In genomic region chr2:134643514-134644300, GRCm38 (mm10) we compare ENCODE assay signal across 8 mouse cellular contexts. TPM values are rescaled to one million over a fixed set of nuclear protein-coding genes. Genes with fewer than 3 reads are reported as not detected.
DNase-seq lines count a peak whose midpoint lies in the region; ATAC-seq and TF ChIP-seq lines count a peak whose summit lies in the region.

Tmx4 (minus strand) TSS chr2:134644145.

- DNase-seq in B cell, adult 2 months, result peak; percentile 98
- peak; percentile 99 for DNase-seq in brain, adult 2 months (ENCODE audit: low read depth, low spot score)
- DNase-seq in liver, adult 2 months (ENCODE audit: extremely low read depth, low read depth, low spot score), result peak; percentile 90
- DNase-seq in splenic B cell, adult 2 months (ENCODE audit: low read depth, low spot score), result peak; percentile 97

- no peaks in the 10 kb centered on the region for H3K27me3 ChIP-seq in heart, embryonic 11.5 days (ENCODE audit: control insufficient read depth, insufficient read depth, low read length)
- no peaks in the 10 kb centered on the region for H3K27me3 ChIP-seq in kidney, embryonic 16.5 days (ENCODE audit: insufficient read depth, low read length)
- no peaks in the 10 kb centered on the region for H3K27me3 ChIP-seq in liver, adult 2 months (ENCODE audit: control insufficient read depth, insufficient read depth, low read length)
- no peaks in the 10 kb centered on the region for H3K27me3 ChIP-seq in myocyte (ENCODE audit: control insufficient read depth, insufficient read depth, insufficient read length)
- H3K27me3 ChIP-seq in splenic B cell, adult 2 months (ENCODE audit: control insufficient read depth, insufficient read depth, low read length, poor library complexity, severe bottlenecking), result no peaks in the 10 kb centered on the region

- peak; percentile 65 for TF ChIP-seq POLR2A in liver, adult 2 months (IDR thresholded peaks at IDR 0.05; ENCODE audit: extremely low read depth, insufficient read depth, low read length)
- peak; percentile 93 for TF ChIP-seq POLR2A in myocyte (IDR thresholded peaks at IDR 0.05; ENCODE audit: insufficient read length, low read depth)

- H3K4me2 ChIP-seq in heart, embryonic 11.5 days, result peak within 1 kb of the TSS; percentile 78
- peak within 1 kb of the TSS; percentile 85 for H3K4me2 ChIP-seq in kidney, embryonic 16.5 days (replicated peaks; ENCODE audit: low read depth, low read length)
- H3K4me2 ChIP-seq in myocyte (ENCODE audit: low read depth), result peak within 1 kb of the TSS; percentile 82

- peak; percentile 93 for ATAC-seq in erythroblast, adult 5-6 weeks (replicated peaks; ENCODE audit: low FRiP score, poor library complexity, severe bottlenecking)
- peak; percentile 99 for ATAC-seq in heart, embryonic 11.5 days (replicated peaks; ENCODE audit: insufficient number of reproducible peaks, low FRiP score, low TSS enrichment)
- peak; percentile 100 for ATAC-seq in kidney, embryonic 16.5 days (ENCODE audit: low FRiP score, low TSS enrichment)

- WGBS in heart, embryonic 11.5 days (ENCODE audit: insufficient replicate concordance), result under 1% methylated on average over 57 of the region's 57 CpGs
- under 1% methylated on average over 57 of the region's 57 CpGs for WGBS in kidney, embryonic 16.5 days
- WGBS in liver, adult 2 months, result under 1% methylated on average over 57 of the region's 57 CpGs

- peak within 1 kb of the TSS; percentile 99 for H3K27ac ChIP-seq in heart, embryonic 11.5 days (ENCODE audit: low read depth, low read length)
- peak within 1 kb of the TSS; percentile 96 for H3K27ac ChIP-seq in kidney, embryonic 16.5 days (ENCODE audit: low read length)
- peak within 1 kb of the TSS; percentile 80 for H3K27ac ChIP-seq in liver, adult 2 months (replicated peaks; ENCODE audit: insufficient read depth, low read depth, low read length)

- H3K9ac ChIP-seq in heart, embryonic 11.5 days (ENCODE audit: low read depth, low read length), result peak within 1 kb of the TSS; percentile 91
- peak within 1 kb of the TSS; percentile 93 for H3K9ac ChIP-seq in kidney, embryonic 16.5 days (replicated peaks; ENCODE audit: low read length)
- H3K9ac ChIP-seq in liver, adult 2 months (ENCODE audit: low read depth, low read length), result peak within 1 kb of the TSS; percentile 86

- H3K9me3 ChIP-seq in heart, embryonic 11.5 days (replicated peaks; ENCODE audit: control insufficient read depth, low read length), result no peaks in the 10 kb centered on the region
- no peaks in the 10 kb centered on the region for H3K9me3 ChIP-seq in kidney, embryonic 16.5 days (ENCODE audit: low read length)

- peaks cover 13% of the 10 kb centered on the region for H3K4me1 ChIP-seq in heart, embryonic 11.5 days (ENCODE audit: control insufficient read depth, insufficient read depth, low read length)
- H3K4me1 ChIP-seq in kidney, embryonic 16.5 days (ENCODE audit: insufficient read depth, low read length), result peaks cover 9% of the 10 kb centered on the region
- peaks cover 7% of the 10 kb centered on the region for H3K4me1 ChIP-seq in liver, adult 2 months (ENCODE audit: control insufficient read depth, insufficient read depth, low read length)

- peak within 1 kb of the TSS; percentile 80 for H3K4me3 ChIP-seq in heart, embryonic 11.5 days (ENCODE audit: low read depth, low read length)
- H3K4me3 ChIP-seq in kidney, embryonic 16.5 days (ENCODE audit: low read length), result peak within 1 kb of the TSS; percentile 87
- H3K4me3 ChIP-seq in liver, adult 2 months (ENCODE audit: insufficient read depth, low read depth, low read length), result peak within 1 kb of the TSS; percentile 78
- H3K4me3 ChIP-seq in myocyte, result peak within 1 kb of the TSS; percentile 32

- peaks cover 5% of the 10 kb centered on the region; the same call in 1 of the 2 replicates for H3K79me2 ChIP-seq in liver, adult 2 months (ENCODE audit: control insufficient read depth, insufficient read depth, low read length)
- peaks cover 20% of the 10 kb centered on the region for H3K79me2 ChIP-seq in myocyte (ENCODE audit: control insufficient read depth, insufficient read depth)

- TF ChIP-seq CTCF in liver, adult 2 months (IDR thresholded peaks at IDR 0.05; ENCODE audit: low read depth, low read length), result peak; percentile 5; the same call in 1 of the 2 replicates

- H3K36me3 ChIP-seq in heart, embryonic 11.5 days (ENCODE audit: control insufficient read depth, insufficient read depth, low read length), result no peaks in the 10 kb centered on the region
- H3K36me3 ChIP-seq in kidney, embryonic 16.5 days (ENCODE audit: insufficient read depth, low read length), result 0 out of 2 replicates have a peak, but pooled peaks cover 2% of the 10 kb centered on the region
- peaks cover 6% of the 10 kb centered on the region for H3K36me3 ChIP-seq in liver, adult 2 months (ENCODE audit: control insufficient read depth, insufficient read depth, low read length)
- peaks cover 4% of the 10 kb centered on the region for H3K36me3 ChIP-seq in myocyte (ENCODE audit: control insufficient read depth, insufficient read depth)
- no peaks in the 10 kb centered on the region for H3K36me3 ChIP-seq in splenic B cell, adult 2 months (ENCODE audit: control insufficient read depth, insufficient read depth, low read length, poor library complexity, severe bottlenecking)

- H3ac ChIP-seq in myocyte (ENCODE audit: control insufficient read depth, insufficient read length), result peak within 1 kb of the TSS; percentile 27

TF ChIP-seq in myocyte, 11 proteins besides CTCF, POLR2A, EP300 and RAD21:
- TF ChIP-seq CEBPB (IDR thresholded peaks at IDR 0.05; ENCODE audit: insufficient read depth, poor library complexity, severe bottlenecking), result no peak
- no peak for TF ChIP-seq MAX (IDR thresholded peaks at IDR 0.05; ENCODE audit: low read depth)
- TF ChIP-seq POLR2AphosphoS2 (IDR thresholded peaks at IDR 0.05; ENCODE audit: insufficient read length, low read depth), result peak; percentile 96
- peak; percentile 57 for TF ChIP-seq SRF (IDR thresholded peaks at IDR 0.05; ENCODE audit: control insufficient read depth, insufficient read length, low read depth)
- peak in 2 of 3 experiments; percentile 5 to 48 for TF ChIP-seq MYOD1 (IDR thresholded peaks at IDR 0.05; ENCODE audit: control insufficient read depth in 1 of 3, insufficient read length in 2 of 3, low read depth in 2 of 3)
- TF ChIP-seq USF1 (IDR thresholded peaks at IDR 0.05; ENCODE audit: low read depth), result no peak
- peak in 1 of 3 experiments; percentile 10 for TF ChIP-seq MYOG (IDR thresholded peaks at IDR 0.05; ENCODE audit: control insufficient read depth in 1 of 3, insufficient read depth in 1 of 3, insufficient read length in 2 of 3, low read depth in 2 of 3)
- TF ChIP-seq E2F4 (IDR thresholded peaks at IDR 0.05; ENCODE audit: insufficient read depth), result peak; percentile 9

RNA-seq across cellular contexts. Expression of gene Tmx4, which starts in this region (rescaled TPM):
- 29.7 and 43.0 TPM in 2 replicates for total RNA-seq in erythroblast, adult 5-6 weeks (2015; ENCODE audit: low replicate concordance)
- 42.9 and 54.6 TPM in 2 replicates for total RNA-seq in erythroblast, adult 5-6 weeks (2017; ENCODE audit: low replicate concordance)
- polyA plus RNA-seq in heart, embryonic 11.5 days (2014; fragmentation: Nextera tagmentation; extraction: Ambion mirVana), result 45.0 and 52.0 TPM in 2 replicates
- polyA plus RNA-seq in kidney, embryonic 16.5 days (2015; fragmentation: Nextera tagmentation; extraction: Ambion mirVana), result 20.4 and 21.2 TPM in 2 replicates
- 11.2 and 11.9 TPM in 2 replicates for total RNA-seq in liver, adult 2 months (2014; rRNA removed)
- polyA plus RNA-seq in liver, adult 2 months (2012; rRNA removed), result 3.0 and 3.1 TPM in 2 replicates
- 9.5 TPM for polyA plus RNA-seq in myocyte (2012; fragmentation: generic; extraction: Trizol)

Comparison
In these comparisons a context has a peak if more than half of its experiments do, and no peak if none do; other contexts are left out.
1. Peak in every context shown above with its lines: DNase-seq, ATAC-seq, H3K4me3 ChIP-seq and H3K27ac ChIP-seq.
2. H3K4me3 ChIP-seq: peak in every context shown above with its lines; median percentile 87 in kidney, embryonic 16.5 days; 80 in heart, embryonic 11.5 days; 78 in liver, adult 2 months; 32 in myocyte.